Mouse (Mus musculus) megakaryocyte, embryonic 14.5 days (primary cell): ENCODE results near the gene Psen1. TPM values are rescaled to one million over a fixed set of nuclear protein-coding genes. Genes with fewer than 3 reads are reported as not detected.

Experiments used
- H3K27me3 ChIP-seq: replicated peaks from 2 replicates; pipeline ENCODE3; 2012; ENCODE audit warnings: inconsistent platforms
- H3K36me3 ChIP-seq: replicated peaks from 2 replicates; pipeline ENCODE3; 2012; ENCODE audit warnings: low read length, inconsistent platforms, mixed read lengths
- H3K4me1 ChIP-seq: 2 replicates; pipeline ENCODE4 v1.6.1; 2012; ENCODE audit warnings: inconsistent platforms
- H3K4me3 ChIP-seq: replicated peaks from 2 replicates; pipeline ENCODE3; 2012; ENCODE audit warnings: moderate library complexity, mild to moderate bottlenecking, inconsistent platforms
- H3K9me3 ChIP-seq: 2 replicates; pipeline ENCODE4 v1.6.1; 2012; ENCODE audit warnings: inconsistent platforms
- FLI1 ChIP-seq: IDR thresholded peaks from 2 replicates; pipeline ENCODE4 v1.6.1; 2012; ENCODE audit warnings: low read length, inconsistent platforms, mixed read lengths
- GATA1 ChIP-seq: IDR thresholded peaks from 3 replicates; pipeline ENCODE4 v1.6.1; 2012; ENCODE audit warnings: mixed read lengths, low read length, inconsistent platforms, borderline replicate concordance
- polyA plus RNA-seq: library from polyadenylated mRNA; stranded (reverse); fragments of >175 nt; gene quantifications from 2 replicates; pipeline ENCODE4 v1.2.3, GENCODE M21; 2012; ENCODE audit warnings: low replicate concordance; ENCODE audit not compliant: insufficient read depth

The Psen1 gene
- polyA plus RNA-seq, 1 experiment, result 12.2 TPM

DNA sequence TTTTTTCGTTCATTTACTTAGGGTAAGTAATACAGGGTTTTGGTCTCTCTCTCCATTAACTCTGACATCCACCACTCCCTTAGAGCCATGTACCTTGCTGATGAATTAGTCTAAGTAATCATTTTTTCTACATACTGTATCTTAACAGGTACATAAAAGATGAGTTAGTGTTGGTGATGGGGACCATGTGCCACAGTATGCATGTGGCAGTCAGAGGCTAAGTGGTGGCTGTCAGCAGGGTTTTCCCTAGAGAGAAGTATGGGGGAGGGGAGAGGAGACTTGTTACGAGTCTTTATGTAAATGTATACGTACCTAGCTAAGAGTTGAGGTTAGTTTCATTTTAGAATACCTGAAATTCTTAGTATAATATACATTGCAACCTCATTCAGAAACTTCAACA lies 35.1 kb downstream of the Psen1 start:
- Histone ChIP-seq H3K9me3 (no peaks in the 10 kb centered on the region), H3K27me3 (no peaks in the 10 kb centered on the region), H3K4me3 (no peak overlapping the region), H3K4me1 (peaks cover 14% of the 10 kb centered on the region), H3K36me3 (peaks cover 97% of the 10 kb centered on the region)
- TF ChIP-seq GATA1 (no peak), FLI1 (no peak)

DNA sequence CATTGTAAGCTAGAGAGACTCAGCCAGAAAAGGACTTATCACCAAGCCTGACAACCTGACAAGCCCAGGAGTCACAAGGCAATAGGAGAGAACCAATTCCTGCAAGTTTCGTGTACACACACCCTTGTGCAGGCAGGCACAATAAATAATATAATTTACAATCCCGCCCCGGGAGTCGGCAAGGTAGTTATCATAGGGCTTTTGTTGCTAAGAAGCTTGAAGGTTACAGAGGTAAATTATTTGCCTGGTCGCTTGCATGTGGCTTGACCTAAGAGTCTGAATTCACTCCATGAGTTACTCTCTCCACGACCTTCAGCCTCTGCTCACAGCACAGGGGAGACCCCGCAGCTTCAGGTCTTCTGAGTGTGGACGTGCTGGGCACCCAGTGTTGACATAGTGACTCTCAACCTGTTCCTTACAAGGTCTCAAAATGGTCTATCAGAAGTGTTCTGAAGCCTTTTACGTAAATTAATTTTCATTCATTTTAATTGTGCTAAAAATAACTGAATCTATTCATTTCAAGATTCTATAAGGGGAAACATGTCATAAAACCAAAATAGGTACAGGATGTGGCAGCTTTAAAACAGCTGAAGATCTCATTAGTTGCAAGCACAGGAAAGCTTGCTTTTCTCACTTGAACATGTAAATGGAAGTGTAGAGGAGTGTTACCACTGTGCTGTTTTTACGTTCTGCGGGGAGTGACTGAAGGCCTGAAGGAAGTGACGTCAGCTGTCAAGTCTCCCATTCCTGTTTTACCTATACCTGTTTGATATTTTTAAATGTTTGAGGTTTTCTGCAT lies 38.8 kb downstream of the Psen1 start:
- Histone ChIP-seq H3K36me3 (peaks cover 97% of the 10 kb centered on the region), H3K27me3 (no peaks in the 10 kb centered on the region), H3K9me3 (no peaks in the 10 kb centered on the region), H3K4me3 (no peak overlapping the region), H3K4me1 (peaks cover 11% of the 10 kb centered on the region)
- no peak for TF ChIP-seq GATA1
- TF ChIP-seq FLI1, result no peak

DNA sequence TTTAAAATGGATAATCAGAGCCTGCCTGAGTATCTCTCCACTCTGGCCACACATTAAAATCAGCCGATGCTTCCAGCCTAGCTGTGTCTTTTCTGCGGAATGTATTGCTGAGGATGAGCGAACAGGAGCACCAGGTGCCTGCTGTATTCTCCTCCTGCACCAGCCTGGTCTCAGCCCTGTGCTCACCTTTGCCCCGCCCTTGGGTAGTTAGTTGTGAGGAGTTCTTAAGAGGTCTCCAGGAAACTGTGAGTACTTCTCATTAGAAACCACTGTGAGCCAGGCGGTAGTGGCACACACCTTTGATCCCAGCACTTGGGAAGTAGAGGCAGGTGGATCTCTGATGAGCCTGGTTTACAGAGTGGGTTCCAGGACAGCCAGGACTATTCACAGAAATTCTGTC lies 44.3 kb downstream of the Psen1 start:
- Histone ChIP-seq H3K4me3 (no peak overlapping the region), H3K27me3 (no peaks in the 10 kb centered on the region), H3K9me3 (no peaks in the 10 kb centered on the region), H3K4me1 (no peaks in the 10 kb centered on the region), H3K36me3 (peaks cover 99% of the 10 kb centered on the region)
- TF ChIP-seq GATA1, result no peak

DNA sequence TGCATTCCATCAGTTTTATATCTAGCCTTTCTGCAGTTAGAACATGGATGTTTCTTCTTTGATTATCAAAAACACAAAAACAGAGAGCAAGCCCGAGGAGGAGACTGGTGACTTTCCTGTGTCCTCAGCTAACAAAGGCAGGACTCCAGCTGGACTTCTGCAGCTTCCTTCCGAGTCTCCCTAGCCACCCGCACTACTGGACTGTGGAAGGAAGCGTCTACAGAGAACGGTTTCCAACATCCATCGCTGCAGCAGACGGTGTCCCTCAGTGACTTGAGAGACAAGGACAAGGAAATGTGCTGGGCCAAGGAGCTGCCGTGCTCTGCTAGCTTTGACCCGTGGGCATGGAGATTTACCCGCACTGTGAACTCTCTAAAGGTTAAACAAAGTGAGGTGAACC lies 46.1 kb downstream of the Psen1 start:
- Histone ChIP-seq H3K9me3 (no peaks in the 10 kb centered on the region), H3K36me3 (peaks cover 90% of the 10 kb centered on the region), H3K27me3 (no peaks in the 10 kb centered on the region), H3K4me3 (no peak overlapping the region), H3K4me1 (no peaks in the 10 kb centered on the region)
- no peak for TF ChIP-seq FLI1
- no peak for TF ChIP-seq GATA1

DNA sequence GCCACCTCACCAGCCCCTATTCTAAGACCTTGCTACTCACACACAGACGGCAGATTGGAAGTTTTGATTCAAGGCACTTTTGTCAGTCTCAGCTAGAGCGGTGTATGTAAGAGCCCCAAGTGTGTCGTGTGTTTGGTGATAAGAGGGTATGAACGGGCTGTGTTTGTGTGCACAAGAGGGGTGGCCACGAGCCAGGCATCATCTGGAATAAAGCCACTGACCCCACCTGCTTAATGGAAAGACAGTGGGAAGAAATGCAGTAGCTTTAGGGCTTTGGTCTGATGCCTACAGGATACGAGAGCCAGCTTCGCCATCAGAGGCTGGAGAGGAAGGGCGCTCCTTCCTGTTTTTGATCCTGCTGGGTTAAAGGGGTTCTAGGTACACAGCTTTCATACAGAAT lies 48.3 kb downstream of the Psen1 start:
- H3K36me3 ChIP-seq, result peaks cover 68% of the 10 kb centered on the region
- TF ChIP-seq FLI1, result no peak
- TF ChIP-seq GATA1, result no peak
- H3K27me3 ChIP-seq, result no peaks in the 10 kb centered on the region
- no peaks in the 10 kb centered on the region for H3K9me3 ChIP-seq
- no peaks in the 10 kb centered on the region for H3K4me1 ChIP-seq
- no peak overlapping the region for H3K4me3 ChIP-seq

DNA sequence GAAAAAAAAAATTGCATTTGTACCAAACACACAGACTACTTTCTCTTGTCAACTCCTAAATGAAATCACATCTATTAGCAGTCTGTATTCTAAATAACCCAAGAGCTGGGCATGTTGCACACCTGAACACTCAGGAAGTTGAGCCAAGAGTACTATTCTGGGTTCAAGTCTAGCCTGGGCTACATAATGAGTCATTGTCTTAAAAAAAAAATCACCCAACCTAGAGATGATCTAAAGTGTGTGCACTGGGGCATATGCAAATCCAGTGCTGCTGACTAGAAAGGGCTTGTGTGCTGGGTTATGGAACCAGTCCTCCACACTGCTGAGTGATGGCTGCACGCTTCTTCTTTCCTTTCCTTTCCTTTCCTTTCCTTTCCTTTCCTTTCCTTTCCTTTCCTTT lies 50.7 kb downstream of the Psen1 start:
- Histone ChIP-seq H3K27me3 (peaks cover 16% of the 10 kb centered on the region), H3K4me3 (no peak overlapping the region), H3K4me1 (peaks cover 13% of the 10 kb centered on the region; the same call in 1 of the 2 replicates), H3K9me3 (no peaks in the 10 kb centered on the region), H3K36me3 (peaks cover 45% of the 10 kb centered on the region)
- TF ChIP-seq GATA1, result no peak
- no peak for TF ChIP-seq FLI1

DNA sequence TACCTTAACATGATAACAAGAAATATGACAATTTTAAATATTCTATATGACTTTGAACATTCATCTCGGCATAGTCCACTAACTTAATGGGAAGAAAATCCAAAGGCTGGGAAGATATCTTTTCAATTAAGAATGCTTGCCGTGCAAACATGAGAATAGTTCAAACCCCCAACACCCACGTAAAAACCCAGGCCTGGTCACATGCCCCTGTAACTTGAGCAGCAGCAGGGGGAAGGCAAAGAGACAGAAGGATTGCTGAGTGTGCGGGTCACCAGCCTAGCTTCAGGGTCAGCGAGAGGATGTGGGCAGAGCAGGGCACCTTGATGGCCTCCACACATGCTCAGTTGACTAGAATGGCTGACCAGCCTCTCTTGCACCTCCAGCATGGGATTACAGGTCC lies 53.8 kb downstream of the Psen1 start:
- Histone ChIP-seq H3K9me3 (no peaks in the 10 kb centered on the region), H3K27me3 (peaks cover 34% of the 10 kb centered on the region), H3K4me1 (peaks cover 14% of the 10 kb centered on the region; the same call in 1 of the 2 replicates), H3K36me3 (peaks cover 14% of the 10 kb centered on the region), H3K4me3 (no peak overlapping the region)
- TF ChIP-seq FLI1, result no peak
- no peak for TF ChIP-seq GATA1

DNA sequence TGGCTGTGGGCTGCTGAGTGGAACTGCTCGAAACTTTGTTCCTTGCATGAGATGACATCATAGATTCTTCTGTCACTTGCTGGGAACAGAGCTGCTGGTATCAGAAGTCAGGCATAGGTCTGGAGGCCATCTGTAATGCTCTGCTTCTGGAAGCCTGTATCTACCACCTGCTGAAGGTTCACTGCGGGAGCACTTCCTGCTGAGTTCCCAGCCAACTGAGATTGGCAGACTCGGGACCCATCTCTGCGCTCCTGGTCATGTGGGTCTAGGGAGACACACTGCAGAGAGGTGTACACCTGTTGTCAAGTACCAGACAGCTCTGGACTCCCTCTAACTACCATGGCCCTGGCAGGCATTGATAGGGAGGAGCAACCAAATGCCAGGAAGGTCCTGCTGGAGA lies 54.9 kb downstream of the Psen1 start:
- peaks cover 42% of the 10 kb centered on the region for H3K27me3 ChIP-seq
- H3K36me3 ChIP-seq, result peaks cover 3% of the 10 kb centered on the region
- peaks cover 14% of the 10 kb centered on the region; the same call in 1 of the 2 replicates for H3K4me1 ChIP-seq
- H3K9me3 ChIP-seq, result peaks cover 9% of the 10 kb centered on the region
- TF ChIP-seq GATA1 (no peak), FLI1 (no peak)
- no peak overlapping the region for H3K4me3 ChIP-seq

DNA sequence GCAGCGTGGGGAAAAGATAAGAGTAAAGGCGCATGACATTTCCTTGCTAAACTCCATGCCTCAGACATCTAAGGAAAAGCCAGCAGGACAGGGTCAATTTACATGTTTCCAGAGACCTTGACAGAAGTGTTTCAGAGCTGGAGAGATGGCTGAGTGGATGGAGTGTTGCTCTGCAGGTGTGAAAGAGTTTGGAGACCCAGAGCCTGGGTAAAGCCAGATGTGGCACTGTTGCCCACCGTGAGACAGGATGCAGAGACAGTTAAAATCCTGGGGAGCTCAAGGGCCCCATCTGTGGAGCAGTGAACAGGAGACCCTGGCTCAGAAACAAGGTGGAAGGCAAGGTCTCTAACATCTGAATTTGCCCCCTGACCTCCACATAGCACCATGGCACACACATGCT lies 55.8 kb downstream of the Psen1 start:
- H3K27me3 ChIP-seq, result peaks cover 47% of the 10 kb centered on the region
- H3K4me3 ChIP-seq, result no peak overlapping the region
- TF ChIP-seq FLI1, result no peak
- TF ChIP-seq GATA1, result no peak

DNA sequence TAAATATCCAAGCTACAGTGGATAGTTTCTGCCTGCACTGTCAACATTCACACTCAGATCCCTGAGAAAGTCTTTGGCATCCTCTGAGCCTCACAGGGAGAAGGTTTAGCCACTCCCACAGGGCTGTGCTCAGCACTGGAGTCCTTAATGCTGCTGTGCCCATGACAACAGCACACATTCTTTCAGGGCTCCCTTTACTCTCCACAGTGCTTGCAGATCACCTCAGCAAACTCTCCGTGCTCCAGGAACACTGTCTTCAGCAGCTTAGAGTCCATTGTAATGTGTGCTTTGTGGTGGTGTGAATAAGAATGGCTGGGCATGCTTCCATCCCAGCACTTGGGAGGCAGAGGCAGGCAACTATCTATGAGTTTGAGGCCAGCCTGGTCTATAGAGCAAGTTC lies 61.2 kb downstream of the Psen1 start:
- peaks cover 13% of the 10 kb centered on the region for H3K9me3 ChIP-seq
- H3K4me1 ChIP-seq, result no peaks in the 10 kb centered on the region
- no peak for TF ChIP-seq GATA1
- TF ChIP-seq FLI1, result no peak
- no peaks in the 10 kb centered on the region for H3K36me3 ChIP-seq
- H3K4me3 ChIP-seq, result no peak overlapping the region
- peaks cover 67% of the 10 kb centered on the region for H3K27me3 ChIP-seq

More for the DNA sequence above, 55.8 kb downstream of the Psen1 start:
- Histone ChIP-seq H3K36me3 (no peaks in the 10 kb centered on the region), H3K4me1 (peaks cover 14% of the 10 kb centered on the region; the same call in 1 of the 2 replicates), H3K9me3 (peaks cover 13% of the 10 kb centered on the region)
